Mouse (Mus musculus) hindbrain, embryonic 14.5 days (tissue): Measurements from ENCODE around the gene Prss53. TPM values are rescaled to one million over a fixed set of nuclear protein-coding genes. Genes with fewer than 3 reads are reported as not detected.

ENCODE experiments used
- ATAC-seq: fragments of 200-750 bp; cut with Nextera tagmentation; 2 replicates; pipeline ENCODE4 v1.8.0; 2017; ENCODE audit warnings: moderate number of reproducible peaks, mild to moderate bottlenecking, moderate TSS enrichment, moderate library complexity; ENCODE audit not compliant: low FRiP score
- DNase-seq: peaks from one replicate; pipeline ENCODE4 v3.0.0-alpha.2; 2015; ENCODE audit warnings: low spot score
- H3K27ac ChIP-seq: fragments of 300-500 bp; sonication (generic); 2 replicates; pipeline ENCODE4 v1.5.1; 2014; ENCODE audit warnings: mild to moderate bottlenecking, moderate library complexity
- H3K27me3 ChIP-seq: fragments of 300-500 bp; sonication (generic); 2 replicates; pipeline ENCODE4 v1.6.1; 2014; ENCODE audit warnings: mild to moderate bottlenecking, low read length, mixed read lengths; ENCODE audit not compliant: control insufficient read depth, insufficient read depth
- H3K36me3 ChIP-seq: fragments of 300-500 bp; sonication (generic); replicated peaks from 2 replicates; pipeline ENCODE4 v1.6.1; 2014; ENCODE audit not compliant: control insufficient read depth, insufficient read depth
- H3K4me1 ChIP-seq: fragments of 300-500 bp; sonication (generic); replicated peaks from 2 replicates; pipeline ENCODE4 v1.6.1; 2014; ENCODE audit warnings: antibody characterized with exemption, low read length, mixed read lengths; ENCODE audit not compliant: control insufficient read depth, insufficient read depth
- H3K4me2 ChIP-seq: fragments of 300-500 bp; sonication (generic); replicated peaks from 2 replicates; pipeline ENCODE4 v1.6.1; 2014; ENCODE audit warnings: mild to moderate bottlenecking, moderate library complexity
- H3K4me3 ChIP-seq: fragments of 300-500 bp; sonication (generic); replicated peaks from 2 replicates; pipeline ENCODE4 v1.5.1; 2014; ENCODE audit warnings: mild to moderate bottlenecking, low read length
- H3K9ac ChIP-seq: fragments of 300-500 bp; sonication (generic); 2 replicates; pipeline ENCODE4 v1.6.1; 2014
- H3K9me3 ChIP-seq: fragments of 300-500 bp; sonication (generic); 2 replicates; pipeline ENCODE4 v1.6.1; 2016; ENCODE audit warnings: low read length; ENCODE audit not compliant: control insufficient read depth
- WGBS: fragments of 180-500 bp; shearing (Covaris S2); extraction: QIAGEN DNeasy Blood & Tissue Kit; methylation state at CpG from one replicate; pipeline ENCODE4 v1.1.7; 2014; 5-methylcytosine and 5-hydroxymethylcytosine counted together
- polyA plus RNA-seq: library from polyadenylated mRNA; unstranded; fragments of >200 nt; fragmentation: Nextera tagmentation; extraction: Ambion mirVana; gene quantifications from 2 replicates; pipeline ENCODE4 v1.2.1, GENCODE M21; 2014

Gene Prss53
- polyA plus RNA-seq, 1 experiment from 2014 or later = 0.83 TPM

DNA sequence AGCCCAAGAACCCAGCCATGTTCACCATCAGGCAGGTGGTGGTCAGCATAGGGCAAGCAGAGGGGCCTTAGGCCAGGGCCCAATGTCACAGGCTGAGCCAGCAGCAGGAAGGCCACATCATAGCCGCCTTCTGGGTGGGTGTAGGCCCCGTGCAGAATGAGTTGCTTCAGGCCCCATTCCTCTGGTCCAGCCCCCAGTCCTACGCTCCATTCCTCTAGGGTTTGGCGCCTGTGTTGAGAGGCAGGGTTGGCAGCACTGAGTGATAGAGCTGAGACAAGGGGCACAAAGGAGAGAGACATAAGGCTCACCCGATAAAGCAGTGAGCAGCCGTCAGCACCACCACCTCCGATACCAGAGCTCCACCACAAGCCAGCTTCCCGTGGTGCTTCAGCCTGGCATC, 3.6 kb downstream of the Prss53 start:
- Histone ChIP-seq H3K27ac (no peak overlapping the region), H3K9ac (no peak overlapping the region), H3K9me3 (no peaks in the 10 kb centered on the region), H3K36me3 (peaks cover 86% of the 10 kb centered on the region), H3K4me2 (no peak overlapping the region), H3K4me3 (no peak overlapping the region), H3K27me3 (no peaks in the 10 kb centered on the region), H3K4me1 (peaks cover 6% of the 10 kb centered on the region; the same call in 1 of the 2 replicates)
- no peak for ATAC-seq
- WGBS = 83% methylated on average over 8 of the region's 8 CpGs
- no peak for DNase-seq

DNA sequence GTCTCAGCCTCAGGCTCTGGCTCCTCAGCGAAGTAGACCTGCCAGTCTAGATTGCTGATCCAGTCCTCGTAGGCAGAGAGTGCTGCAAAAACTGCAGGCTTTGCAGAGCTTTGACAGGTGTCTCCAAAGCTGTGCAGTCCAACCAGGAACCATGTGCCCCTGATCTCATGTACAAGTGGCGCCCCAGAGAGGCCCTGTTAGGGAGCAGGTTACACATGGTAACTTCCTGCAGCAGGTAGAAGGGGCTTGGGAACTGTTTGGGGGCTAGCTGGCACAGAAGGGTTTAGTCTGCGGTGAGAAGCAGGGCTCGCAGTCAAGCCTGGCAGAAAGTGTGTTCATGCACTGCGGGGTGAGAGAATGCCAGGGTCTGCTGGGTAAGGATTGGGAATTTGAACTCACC, 4.2 kb downstream of the Prss53 start:
- no peak overlapping the region for H3K4me2 ChIP-seq
- H3K36me3 ChIP-seq = peaks cover 92% of the 10 kb centered on the region
- H3K4me3 ChIP-seq = no peak overlapping the region
- DNase-seq (no peak), ATAC-seq (no peak)
- H3K27ac ChIP-seq = no peak overlapping the region
- no peaks in the 10 kb centered on the region for H3K27me3 ChIP-seq
- 94% methylated on average over 6 of the region's 6 CpGs for WGBS
- H3K9ac ChIP-seq = no peak overlapping the region
- H3K9me3 ChIP-seq = no peaks in the 10 kb centered on the region
- peaks cover 6% of the 10 kb centered on the region; the same call in 1 of the 2 replicates for H3K4me1 ChIP-seq

DNA sequence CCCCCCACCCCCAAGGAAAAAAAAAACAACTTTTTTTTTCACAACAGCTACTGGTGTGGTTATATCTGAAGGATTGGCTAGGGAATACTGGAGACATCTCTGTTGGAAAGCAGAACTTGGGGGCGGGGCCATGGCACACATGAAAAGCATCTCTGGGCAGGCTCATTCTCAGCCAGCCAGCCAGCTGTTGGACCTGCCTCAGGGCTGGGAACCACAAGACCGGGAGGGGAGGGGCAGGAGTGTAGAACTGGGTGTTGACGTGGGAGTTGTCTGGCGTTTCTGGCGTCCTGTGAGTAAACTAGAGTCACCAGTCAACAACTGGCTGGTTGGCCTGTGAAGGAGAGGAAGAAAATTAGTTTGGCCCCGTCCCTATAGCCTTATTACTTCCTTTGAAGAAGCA, 4.8 kb downstream of the Prss53 start:
- Histone ChIP-seq H3K4me3 (no peak overlapping the region), H3K9ac (no peak overlapping the region), H3K27ac (no peak overlapping the region), H3K4me1 (peaks cover 6% of the 10 kb centered on the region; the same call in 1 of the 2 replicates), H3K36me3 (peaks cover 93% of the 10 kb centered on the region), H3K9me3 (no peaks in the 10 kb centered on the region), H3K27me3 (no peaks in the 10 kb centered on the region), H3K4me2 (no peak overlapping the region)
- DNase-seq (no peak), ATAC-seq (no peak)
- WGBS = 79% methylated on average over 6 of the region's 6 CpGs

DNA sequence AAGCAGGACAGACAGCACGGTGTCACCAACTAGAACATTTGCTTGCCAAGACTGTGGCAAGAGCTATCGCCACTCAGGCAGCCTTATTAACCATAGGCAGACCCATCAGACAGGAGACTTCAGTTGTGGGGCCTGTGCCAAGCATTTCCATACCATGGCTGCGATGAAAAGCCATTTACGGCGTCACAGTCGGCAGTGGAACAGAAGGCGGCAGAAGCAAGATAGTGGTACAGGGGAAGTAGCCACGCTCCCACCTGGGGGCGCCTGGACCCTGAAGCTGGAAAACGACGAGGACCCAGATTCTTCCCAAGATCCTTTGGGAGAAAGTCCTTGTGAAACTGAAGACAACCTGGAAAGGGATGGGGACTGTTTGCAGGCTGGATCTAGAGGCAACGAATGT, 10.3 kb downstream of the Prss53 start:
- Histone ChIP-seq H3K4me1 (peaks cover 14% of the 10 kb centered on the region), H3K4me2 (no peak overlapping the region), H3K36me3 (peaks cover 78% of the 10 kb centered on the region), H3K27ac (no peak overlapping the region), H3K9ac (no peak overlapping the region), H3K9me3 (no peaks in the 10 kb centered on the region), H3K4me3 (no peak overlapping the region), H3K27me3 (no peaks in the 10 kb centered on the region)
- DNase-seq (no peak), ATAC-seq (no peak)
- WGBS = 87% methylated on average over 12 of the region's 12 CpGs

DNA sequence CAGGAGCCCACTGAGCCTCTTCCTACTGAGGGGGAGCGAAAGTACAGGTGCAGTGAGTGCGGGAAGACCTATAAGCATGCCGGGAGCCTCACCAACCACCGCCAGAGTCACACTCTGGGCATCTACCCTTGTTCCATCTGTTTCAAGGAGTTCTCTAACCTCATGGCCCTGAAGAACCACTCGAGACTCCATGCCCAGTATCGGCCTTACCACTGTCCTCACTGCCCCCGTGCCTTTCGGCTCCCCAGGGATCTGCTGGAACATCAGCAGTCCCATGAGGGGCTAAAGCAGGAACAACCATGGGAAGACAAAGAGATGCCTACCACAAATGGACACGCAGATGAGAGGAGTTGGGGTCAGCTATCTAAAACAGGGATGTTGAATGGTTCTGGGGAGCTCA, 11.5 kb downstream of the Prss53 start:
- no peak overlapping the region for H3K4me3 ChIP-seq
- H3K9ac ChIP-seq = no peak overlapping the region
- ATAC-seq = no peak
- peaks cover 18% of the 10 kb centered on the region for H3K4me1 ChIP-seq
- DNase-seq = no peak
- 98% methylated on average over 9 of the region's 9 CpGs for WGBS
- no peak overlapping the region for H3K27ac ChIP-seq
- no peaks in the 10 kb centered on the region for H3K9me3 ChIP-seq
- H3K36me3 ChIP-seq = peaks cover 66% of the 10 kb centered on the region
- H3K27me3 ChIP-seq = no peaks in the 10 kb centered on the region
- H3K4me2 ChIP-seq = no peak overlapping the region

DNA sequence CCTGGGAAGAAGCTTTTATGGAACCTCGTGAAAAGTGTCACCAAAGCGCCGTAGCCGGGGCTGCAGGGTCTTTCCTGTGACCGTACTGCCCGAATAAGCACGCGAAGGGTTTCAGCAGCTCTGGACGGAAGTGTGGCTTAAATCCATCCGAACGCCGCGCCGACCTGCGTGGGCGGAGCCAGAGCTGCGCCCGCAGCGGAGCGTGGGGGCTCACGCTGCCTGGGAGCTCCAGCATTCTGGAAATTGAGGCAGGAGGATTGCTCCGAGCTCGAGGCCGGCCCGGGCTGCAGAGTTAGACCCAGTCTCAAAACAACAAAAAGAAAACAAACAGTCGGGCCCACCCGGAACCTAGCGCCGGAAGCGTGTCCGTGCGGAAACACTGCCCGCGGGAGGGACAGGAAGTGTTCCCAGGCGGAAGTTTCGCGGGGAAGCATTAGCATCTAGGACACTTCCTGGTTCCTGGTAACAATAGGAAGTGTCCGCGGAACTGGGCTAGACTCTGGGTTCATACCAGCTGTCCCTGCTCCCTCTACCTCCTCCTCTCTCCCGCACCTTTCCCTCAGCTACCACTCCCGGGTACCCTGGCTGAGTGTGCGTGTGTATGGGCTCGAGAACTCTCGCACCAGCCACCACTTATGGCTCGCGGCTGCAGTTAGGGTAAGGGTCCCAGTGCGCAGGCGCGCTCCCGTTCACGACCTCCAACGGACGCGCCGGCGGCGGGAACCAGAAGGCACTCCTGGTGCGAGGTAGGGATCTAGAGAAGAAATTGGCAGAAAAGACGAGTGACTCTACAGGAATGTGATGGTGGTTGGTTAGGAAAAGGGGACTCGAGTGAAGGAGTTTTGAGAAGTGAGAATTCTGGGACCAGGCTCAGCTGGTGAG, 14.1 kb downstream of the Prss53 start, which contains the start of gene Zfp668:
Zfp668 (minus strand) TSS at position 362 of the 882 bp plus-strand sequence.
- Histone ChIP-seq H3K9ac (peak within 1 kb of the TSS; percentile 78), H3K27ac (peak within 1 kb of the TSS; percentile 98), H3K4me2 (peak within 1 kb of the TSS; percentile 94), H3K4me1 (peaks cover 28% of the 10 kb centered on the region), H3K27me3 (no peaks in the 10 kb centered on the region), H3K36me3 (peaks cover 51% of the 10 kb centered on the region), H3K9me3 (no peaks in the 10 kb centered on the region), H3K4me3 (peak within 1 kb of the TSS; percentile 89)
- ATAC-seq (peak; percentile 61), DNase-seq (peak; percentile 94)
- under 1% methylated on average over 60 of the region's 60 CpGs for WGBS

DNA sequence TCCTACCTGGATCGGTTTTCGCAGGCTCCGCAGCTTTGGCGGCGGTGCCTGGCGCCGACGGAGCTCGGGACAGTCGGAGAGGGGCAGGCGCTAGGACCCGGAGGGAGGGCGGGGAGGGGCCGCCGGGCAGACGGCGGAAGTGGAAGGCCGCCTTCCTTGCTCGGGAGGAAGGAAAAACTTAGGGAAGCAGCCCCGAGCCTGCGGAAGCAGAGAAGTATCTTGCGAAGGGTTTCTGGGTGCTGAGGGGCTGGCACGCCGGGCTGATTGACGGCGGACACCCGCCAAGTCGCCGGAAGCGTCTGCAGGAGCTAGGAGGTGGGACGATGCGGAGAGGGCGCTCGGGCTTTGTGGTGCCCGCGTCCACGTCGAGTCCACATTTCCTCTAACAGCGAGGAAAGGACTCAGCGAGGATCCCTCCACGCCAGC, 14.7 kb downstream of the Prss53 start, which contains the start of gene Zfp646:
Zfp646 (plus strand) TSS at position 181 of the 426 bp plus-strand sequence.
- Histone ChIP-seq H3K9me3 (no peaks in the 10 kb centered on the region), H3K36me3 (peaks cover 51% of the 10 kb centered on the region), H3K27me3 (no peaks in the 10 kb centered on the region), H3K4me2 (peak within 1 kb of the TSS; percentile 94), H3K27ac (peak within 1 kb of the TSS; percentile 98), H3K4me3 (peak within 1 kb of the TSS; percentile 89), H3K9ac (peak within 1 kb of the TSS; percentile 78), H3K4me1 (peaks cover 28% of the 10 kb centered on the region)
- peak; percentile 84 for DNase-seq
- WGBS = 0% methylated on average over 41 of the region's 41 CpGs
- ATAC-seq = peak; percentile 88

DNA sequence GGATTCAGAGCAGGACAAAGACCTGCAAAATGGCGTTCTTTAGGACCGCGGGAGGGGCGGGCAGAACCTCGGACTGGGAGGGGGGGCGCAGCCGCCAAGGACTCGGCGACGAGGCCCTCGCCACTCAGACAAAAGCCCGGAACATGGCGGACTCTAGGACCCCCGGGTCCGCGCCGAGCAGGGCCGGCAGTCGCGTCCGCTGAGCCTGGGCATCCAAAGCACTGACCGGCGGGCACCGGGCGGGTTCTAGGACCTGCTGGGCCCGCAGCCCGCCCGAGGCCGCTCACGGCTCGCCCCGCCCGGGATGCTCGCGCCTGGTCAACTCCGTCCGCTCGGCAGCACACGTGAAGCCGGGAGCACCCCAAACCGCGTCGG, 15.2 kb downstream of the Prss53 start:
- Histone ChIP-seq H3K9me3 (no peaks in the 10 kb centered on the region), H3K4me3 (peak overlapping the region; percentile 89), H3K9ac (peak overlapping the region; percentile 78), H3K4me1 (peaks cover 28% of the 10 kb centered on the region), H3K36me3 (peaks cover 51% of the 10 kb centered on the region), H3K27me3 (no peaks in the 10 kb centered on the region), H3K27ac (peak overlapping the region; percentile 98), H3K4me2 (peak overlapping the region; percentile 94)
- 0% methylated on average over 37 of the region's 43 CpGs for WGBS
- ATAC-seq (peak; percentile 94), DNase-seq (peak; percentile 94)

DNA sequence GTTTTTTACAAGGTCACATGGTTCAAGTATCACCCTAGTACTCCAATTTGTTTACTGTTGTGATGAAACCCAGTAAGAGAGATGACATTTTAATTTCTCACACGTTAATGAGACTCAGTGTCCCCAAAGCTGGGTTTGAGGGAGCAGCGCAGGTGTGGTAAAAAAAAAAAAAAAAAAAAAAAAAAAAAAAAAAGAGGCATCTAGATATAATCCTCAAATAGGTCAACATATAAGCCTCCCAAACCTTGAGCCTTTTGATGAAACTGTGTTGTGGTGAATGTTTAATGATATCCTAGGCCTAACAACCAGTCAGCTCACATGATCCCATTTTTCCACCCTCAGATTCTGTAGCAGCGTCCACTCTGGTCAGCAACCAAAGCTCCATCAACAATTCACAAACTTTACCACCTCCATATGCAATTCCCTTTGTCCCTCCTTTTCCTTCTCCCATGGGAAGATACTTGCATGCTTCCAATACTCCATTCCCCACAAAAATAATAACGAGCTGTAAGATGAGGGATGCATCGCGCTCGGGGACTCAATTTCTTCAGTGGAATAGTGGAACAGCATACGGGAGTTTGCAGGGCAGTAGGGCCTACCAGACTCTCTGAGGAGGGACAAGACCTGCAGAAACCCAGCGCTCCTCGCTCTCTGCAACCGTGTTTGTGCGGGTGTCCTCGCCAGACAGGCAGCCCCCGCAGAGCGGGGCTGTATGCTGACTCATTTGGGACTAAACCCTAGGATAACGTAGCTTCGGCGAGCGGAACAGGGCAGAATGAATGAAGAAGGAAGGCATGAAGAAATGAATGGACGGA, 15.8 kb downstream of the Prss53 start:
- peak overlapping the region; percentile 94 for H3K4me2 ChIP-seq
- H3K27me3 ChIP-seq = no peaks in the 10 kb centered on the region
- peak overlapping the region; percentile 98 for H3K27ac ChIP-seq
- H3K4me1 ChIP-seq = peaks cover 28% of the 10 kb centered on the region
- DNase-seq = no peak
- ATAC-seq = peak; percentile 31
- peaks cover 45% of the 10 kb centered on the region for H3K36me3 ChIP-seq
- H3K4me3 ChIP-seq = peak overlapping the region; percentile 89
- peak overlapping the region; percentile 78 for H3K9ac ChIP-seq
- WGBS = 4% methylated on average over 20 of the region's 20 CpGs
- no peaks in the 10 kb centered on the region for H3K9me3 ChIP-seq
